Mouse (Mus musculus) liver, embryonic 13.5 days (tissue): ENCODE measurements at regions not wholly inside any gene's neighbourhood (a gene's known extent, or its start where the extent isn't known, plus 50 kb on each side); places are given as distances from the start of the nearest gene placed in this dataset.
A peak's percentile ranks its signal among the peaks of the same experiment; 100 is the strongest.

Source experiments
- ATAC-seq: fragments of 200-750 bp; cut with Nextera tagmentation; 2 replicates; pipeline ENCODE4 v1.8.0; 2017; ENCODE audit warnings: low read depth, mild to moderate bottlenecking, moderate number of reproducible peaks, moderate library complexity
- DNase-seq: peaks from one replicate; pipeline ENCODE4 v3.0.0; 2022
- H3K27ac ChIP-seq: fragments of 300-500 bp; sonication (generic); 2 replicates; pipeline ENCODE4 v1.5.1; 2015; ENCODE audit warnings: moderate library complexity, mild to moderate bottlenecking, inconsistent platforms
- H3K27me3 ChIP-seq: fragments of 300-500 bp; sonication (generic); 2 replicates; pipeline ENCODE4 v1.6.1; 2015; ENCODE audit warnings: mild to moderate bottlenecking, inconsistent platforms
- H3K36me3 ChIP-seq: fragments of 300-500 bp; sonication (generic); 2 replicates; pipeline ENCODE4 v1.6.1; 2015; ENCODE audit warnings: mild to moderate bottlenecking, inconsistent platforms
- H3K4me1 ChIP-seq: fragments of 300-500 bp; sonication (generic); replicated peaks from 2 replicates; pipeline ENCODE4 v1.6.1; 2015; ENCODE audit warnings: inconsistent platforms
- H3K4me2 ChIP-seq: fragments of 300-500 bp; sonication (generic); 2 replicates; pipeline ENCODE4 v1.6.1; 2015; ENCODE audit warnings: inconsistent platforms, mild to moderate bottlenecking, moderate library complexity
- H3K4me3 ChIP-seq: fragments of 300-500 bp; sonication (generic); replicated peaks from 2 replicates; pipeline ENCODE4 v1.5.1; 2015; ENCODE audit warnings: mild to moderate bottlenecking, inconsistent platforms
- H3K9ac ChIP-seq: fragments of 300-500 bp; sonication (generic); 2 replicates; pipeline ENCODE4 v1.6.1; 2015; ENCODE audit warnings: mild to moderate bottlenecking, inconsistent platforms
- H3K9me3 ChIP-seq: fragments of 300-500 bp; sonication (generic); replicated peaks from 2 replicates; pipeline ENCODE4 v1.6.1; 2016; ENCODE audit warnings: inconsistent platforms
- WGBS: fragments of 180-500 bp; shearing (Covaris S2); methylation state at CpG from one replicate; pipeline ENCODE4 v1.1.7; 2015; ENCODE audit not compliant: insufficient replicate concordance; 5-methylcytosine and 5-hydroxymethylcytosine counted together

- H3K4me3 ChIP-seq, result no peak overlapping the region
- no peaks in the 10 kb centered on the region for H3K27me3 ChIP-seq
- H3K36me3 ChIP-seq, result no peaks in the 10 kb centered on the region
- ATAC-seq, result no peak
- no peaks in the 10 kb centered on the region for H3K9me3 ChIP-seq
- DNase-seq, result no peak
- no peak overlapping the region for H3K4me2 ChIP-seq
- H3K4me1 ChIP-seq, result no peaks in the 10 kb centered on the region
- WGBS, result 74% methylated on average over 12 of the region's 12 CpGs
- H3K27ac ChIP-seq, result no peak overlapping the region
- H3K9ac ChIP-seq, result no peak overlapping the region
These were observed 377.2 kb downstream of the Gpd2 start for GRCm38 (mm10) chr2:57614587-57614991.

- Histone ChIP-seq H3K27ac (no peak overlapping the region), H3K27me3 (no peaks in the 10 kb centered on the region), H3K4me2 (peak overlapping the region; percentile 52), H3K4me3 (peak overlapping the region; percentile 28), H3K36me3 (no peaks in the 10 kb centered on the region), H3K9ac (no peak overlapping the region), H3K4me1 (no peaks in the 10 kb centered on the region), H3K9me3 (no peaks in the 10 kb centered on the region)
- WGBS, result 5% methylated on average over 19 of the region's 19 CpGs
- no peak for DNase-seq
- ATAC-seq, result no peak
These were observed 379.2 kb downstream of the Gpd2 start for GRCm38 (mm10) chr2:57616525-57617225.

- no peak overlapping the region for H3K4me3 ChIP-seq
- H3K4me1 ChIP-seq, result no peaks in the 10 kb centered on the region
- no peak overlapping the region for H3K27ac ChIP-seq
- H3K4me2 ChIP-seq, result peak overlapping the region; percentile 52; the same call in 1 of the 2 replicates
- ATAC-seq, result no peak
- WGBS, result 62% methylated on average over 2 of the region's 2 CpGs
- no peak for DNase-seq
- H3K9ac ChIP-seq, result no peak overlapping the region
- no peaks in the 10 kb centered on the region for H3K27me3 ChIP-seq
- no peaks in the 10 kb centered on the region for H3K36me3 ChIP-seq
- no peaks in the 10 kb centered on the region for H3K9me3 ChIP-seq
These were observed 379.8 kb downstream of the Gpd2 start for GRCm38 (mm10) chr2:57617258-57617657.

- Histone ChIP-seq H3K27me3 (no peaks in the 10 kb centered on the region), H3K9me3 (no peaks in the 10 kb centered on the region), H3K9ac (no peak overlapping the region), H3K4me3 (no peak overlapping the region), H3K36me3 (no peaks in the 10 kb centered on the region), H3K4me2 (no peak overlapping the region), H3K27ac (no peak overlapping the region), H3K4me1 (no peaks in the 10 kb centered on the region)
- ATAC-seq (no peak), DNase-seq (no peak)
- 46% methylated on average over 2 of the region's 2 CpGs for WGBS
These were observed 353.6 kb upstream of the Galnt5 start for GRCm38 (mm10) chr2:57644117-57644516.

- H3K4me3 ChIP-seq, result no peak overlapping the region
- no peak overlapping the region for H3K4me2 ChIP-seq
- ATAC-seq (no peak), DNase-seq (no peak)
- no peaks in the 10 kb centered on the region for H3K27me3 ChIP-seq
- no peaks in the 10 kb centered on the region for H3K9me3 ChIP-seq
- H3K27ac ChIP-seq, result no peak overlapping the region
- WGBS, result 51% methylated on average over 2 of the region's 2 CpGs
- no peak overlapping the region for H3K9ac ChIP-seq
- no peaks in the 10 kb centered on the region for H3K36me3 ChIP-seq
- no peaks in the 10 kb centered on the region for H3K4me1 ChIP-seq
These were observed 353.1 kb upstream of the Galnt5 start for GRCm38 (mm10) chr2:57644541-57644940.

- DNase-seq, result no peak
- Histone ChIP-seq H3K9me3 (no peaks in the 10 kb centered on the region), H3K27me3 (no peaks in the 10 kb centered on the region), H3K4me2 (no peak overlapping the region), H3K36me3 (no peaks in the 10 kb centered on the region), H3K27ac (no peak overlapping the region), H3K4me3 (no peak overlapping the region), H3K4me1 (no peaks in the 10 kb centered on the region), H3K9ac (no peak overlapping the region)
- WGBS, result 46% methylated on average over 4 of the region's 4 CpGs
- no peak for ATAC-seq
These were observed 348.7 kb upstream of the Galnt5 start for GRCm38 (mm10) chr2:57649002-57649401.

GRCm38 (mm10) chr2:57657409-57657808, 340.3 kb upstream of the Galnt5 start:
- H3K36me3 ChIP-seq, result no peaks in the 10 kb centered on the region
- WGBS, result 74% methylated on average over 4 of the region's 4 CpGs
- no peak overlapping the region for H3K9ac ChIP-seq
- no peak overlapping the region for H3K27ac ChIP-seq
- no peak overlapping the region for H3K4me2 ChIP-seq
- H3K9me3 ChIP-seq, result no peaks in the 10 kb centered on the region
- no peak overlapping the region for H3K4me3 ChIP-seq
- DNase-seq, result no peak
- H3K27me3 ChIP-seq, result no peaks in the 10 kb centered on the region
- no peak for ATAC-seq
- H3K4me1 ChIP-seq, result no peaks in the 10 kb centered on the region

- Histone ChIP-seq H3K4me2 (no peak overlapping the region), H3K4me3 (no peak overlapping the region), H3K9ac (no peak overlapping the region), H3K4me1 (no peaks in the 10 kb centered on the region), H3K36me3 (no peaks in the 10 kb centered on the region), H3K27ac (no peak overlapping the region), H3K9me3 (no peaks in the 10 kb centered on the region), H3K27me3 (no peaks in the 10 kb centered on the region)
- DNase-seq (no peak), ATAC-seq (no peak)
- 20% methylated on average over 1 of the region's 1 CpGs for WGBS
These were observed 335.8 kb upstream of the Galnt5 start for GRCm38 (mm10) chr2:57661838-57662237.

- DNase-seq, result no peak
- H3K36me3 ChIP-seq, result no peaks in the 10 kb centered on the region
- H3K27me3 ChIP-seq, result no peaks in the 10 kb centered on the region
- 52% methylated on average over 3 of the region's 3 CpGs for WGBS
- H3K9me3 ChIP-seq, result no peaks in the 10 kb centered on the region
- H3K4me2 ChIP-seq, result no peak overlapping the region
- no peak overlapping the region for H3K27ac ChIP-seq
- no peak overlapping the region for H3K9ac ChIP-seq
- ATAC-seq, result no peak
- no peaks in the 10 kb centered on the region for H3K4me1 ChIP-seq
- H3K4me3 ChIP-seq, result no peak overlapping the region
These were observed 325.6 kb upstream of the Galnt5 start for GRCm38 (mm10) chr2:57672007-57672643.

- Histone ChIP-seq H3K4me3 (no peak overlapping the region), H3K9me3 (no peaks in the 10 kb centered on the region), H3K9ac (no peak overlapping the region), H3K27me3 (no peaks in the 10 kb centered on the region), H3K4me1 (no peaks in the 10 kb centered on the region), H3K36me3 (no peaks in the 10 kb centered on the region), H3K27ac (no peak overlapping the region), H3K4me2 (no peak overlapping the region)
- no peak for ATAC-seq
- 11% methylated on average over 3 of the region's 3 CpGs for WGBS
- DNase-seq, result no peak
These were observed 307.8 kb upstream of the Galnt5 start for GRCm38 (mm10) chr2:57689877-57690276.

GRCm38 (mm10) chr2:57696992-57697772, 300.5 kb upstream of the Galnt5 start:
- Histone ChIP-seq H3K27me3 (no peaks in the 10 kb centered on the region), H3K4me3 (no peak overlapping the region), H3K36me3 (no peaks in the 10 kb centered on the region), H3K27ac (no peak overlapping the region), H3K4me1 (no peaks in the 10 kb centered on the region), H3K9me3 (no peaks in the 10 kb centered on the region), H3K4me2 (no peak overlapping the region), H3K9ac (no peak overlapping the region)
- ATAC-seq (no peak), DNase-seq (no peak)
- 42% methylated on average over 11 of the region's 11 CpGs for WGBS
